Mouse (Mus musculus): Measurements from ENCODE around the gene Bcl6b. TPM values are rescaled to one million over a fixed set of nuclear protein-coding genes. Genes with fewer than 3 reads are reported as not detected.

Bcl6b gene
- total and polyA plus RNA-seq, 2 experiments from 2014 or later = 2.4 to 5.0 TPM

GRCm38 (mm10) chr11:70215301-70215700 is 14.3 kb downstream of the Bcl6b start:
- Histone ChIP-seq H3K27ac (no peak overlapping the region), H3K27me3 (ENCODE audit: insufficient read depth, low read length) (no peaks in the 10 kb centered on the region), H3K4me1 (ENCODE audit: insufficient read depth, low read length) (peaks cover 22% of the 10 kb centered on the region; the same call in 1 of the 2 replicates), H3K9me3 (ENCODE audit: low read length) (no peaks in the 10 kb centered on the region), H3K36me3 (ENCODE audit: insufficient read depth, low read length) (peaks cover 3% of the 10 kb centered on the region; the same call in 1 of the 2 replicates), H3K4me3 (ENCODE audit: low read length) (no peak overlapping the region), H3K9ac (replicated peaks; ENCODE audit: low read length) (no peak overlapping the region), H3K4me2 (ENCODE audit: low read depth, low read length) (peak overlapping the region; percentile 77)
- no peak for TF ChIP-seq CTCF (IDR thresholded peaks at IDR 0.05; ENCODE audit: low read depth)
- DNase-seq (ENCODE audit: low spot score) (no peak), ATAC-seq (no peak)
- WGBS = 15% methylated on average over 22 of the region's 22 CpGs

DNA sequence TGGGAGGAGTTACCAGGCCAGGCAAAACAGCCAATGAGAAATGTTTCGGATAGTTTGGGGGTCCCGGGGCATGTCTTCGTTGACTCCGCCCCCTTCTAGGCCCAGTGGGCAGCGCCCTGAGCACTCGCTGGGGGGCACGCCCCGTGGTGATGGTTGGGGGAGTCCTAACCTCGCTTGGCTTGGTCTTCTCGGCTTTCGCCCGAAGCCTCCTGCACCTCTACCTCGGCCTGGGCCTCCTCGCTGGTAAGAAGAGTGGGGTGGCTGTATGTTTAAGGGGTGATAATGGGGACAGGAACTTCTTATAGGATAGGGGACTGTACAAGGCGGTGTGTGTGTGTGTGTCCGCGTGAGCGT is 14.8 kb downstream of the Bcl6b start:
- Histone ChIP-seq H3K4me3 (ENCODE audit: low read length) (peak overlapping the region; percentile 44), H3K4me1 (ENCODE audit: insufficient read depth, low read length) (peaks cover 19% of the 10 kb centered on the region; the same call in 1 of the 2 replicates), H3K27ac (no peak overlapping the region), H3K9me3 (ENCODE audit: low read length) (no peaks in the 10 kb centered on the region), H3K27me3 (ENCODE audit: insufficient read depth, low read length) (no peaks in the 10 kb centered on the region), H3K36me3 (ENCODE audit: insufficient read depth, low read length) (peaks cover 3% of the 10 kb centered on the region; the same call in 1 of the 2 replicates), H3K9ac (replicated peaks; ENCODE audit: low read length) (peak overlapping the region; percentile 54), H3K4me2 (ENCODE audit: low read depth, low read length) (peak overlapping the region; percentile 77)
- DNase-seq (ENCODE audit: low spot score) (no peak), ATAC-seq (0 out of 2 replicates have a peak, but pooled peaks have one; percentile 11)
- TF ChIP-seq CTCF (IDR thresholded peaks at IDR 0.05; ENCODE audit: low read depth) = no peak
- WGBS = 9% methylated on average over 18 of the region's 18 CpGs

GRCm38 (mm10) chr11:70214191-70214855 is 15.3 kb downstream of the Bcl6b start:
- Histone ChIP-seq H3K4me1 (ENCODE audit: insufficient read depth, low read length) (peaks cover 17% of the 10 kb centered on the region; the same call in 1 of the 2 replicates), H3K4me3 (ENCODE audit: low read length) (peak overlapping the region; percentile 44), H3K27me3 (ENCODE audit: insufficient read depth, low read length) (no peaks in the 10 kb centered on the region), H3K4me2 (ENCODE audit: low read depth, low read length) (peak overlapping the region; percentile 77), H3K9ac (replicated peaks; ENCODE audit: low read length) (peak overlapping the region; percentile 54), H3K27ac (no peak overlapping the region), H3K36me3 (ENCODE audit: insufficient read depth, low read length) (peaks cover 3% of the 10 kb centered on the region; the same call in 1 of the 2 replicates), H3K9me3 (ENCODE audit: low read length) (no peaks in the 10 kb centered on the region)
- no peak for TF ChIP-seq CTCF (IDR thresholded peaks at IDR 0.05; ENCODE audit: low read depth)
- DNase-seq (ENCODE audit: low spot score) (peak; percentile 26), ATAC-seq (peak; percentile 36)
- WGBS = 1% methylated on average over 46 of the region's 46 CpGs

DNA sequence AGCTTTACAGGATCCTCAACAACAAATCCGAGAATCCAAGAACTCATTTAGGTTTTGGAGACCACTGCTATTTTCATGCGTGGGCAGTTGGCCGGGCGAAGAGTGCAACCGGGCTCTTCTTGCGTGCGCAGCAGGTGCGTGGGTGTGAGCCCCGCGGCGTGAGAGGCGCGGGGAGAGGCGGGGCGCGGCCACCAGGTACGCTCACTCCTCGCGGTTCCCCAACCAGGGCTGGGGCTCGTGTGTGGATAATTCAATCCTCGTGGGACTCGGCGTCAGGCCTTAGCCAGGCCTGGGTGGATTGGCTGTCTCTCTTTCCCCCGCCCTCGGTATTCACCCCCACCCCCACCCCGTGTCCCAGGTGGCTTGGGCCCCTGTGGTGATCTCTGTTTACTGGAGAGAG is 15.9 kb downstream of the Bcl6b start:
- peak overlapping the region; percentile 44 for H3K4me3 ChIP-seq (ENCODE audit: low read length)
- no peak for TF ChIP-seq CTCF (IDR thresholded peaks at IDR 0.05; ENCODE audit: low read depth)
- no peaks in the 10 kb centered on the region for H3K27me3 ChIP-seq (ENCODE audit: insufficient read depth, low read length)
- H3K27ac ChIP-seq = no peak overlapping the region
- peaks cover 3% of the 10 kb centered on the region; the same call in 1 of the 2 replicates for H3K36me3 ChIP-seq (ENCODE audit: insufficient read depth, low read length)
- WGBS = 7% methylated on average over 26 of the region's 26 CpGs
- H3K4me2 ChIP-seq (ENCODE audit: low read depth, low read length) = peak overlapping the region; percentile 77
- H3K4me1 ChIP-seq (ENCODE audit: insufficient read depth, low read length) = 0 out of 2 replicates have a peak, but pooled peaks cover 12% of the 10 kb centered on the region
- peak overlapping the region; percentile 54 for H3K9ac ChIP-seq (replicated peaks; ENCODE audit: low read length)
- DNase-seq (ENCODE audit: low spot score) = peak; percentile 53
- peak; percentile 46 for ATAC-seq
- no peaks in the 10 kb centered on the region for H3K9me3 ChIP-seq (ENCODE audit: low read length)

- H3K36me3 ChIP-seq (ENCODE audit: insufficient read depth, low read length) = peaks cover 3% of the 10 kb centered on the region; the same call in 1 of the 2 replicates
- no peak for ATAC-seq
- peak; percentile 79 for TF ChIP-seq CTCF (IDR thresholded peaks at IDR 0.05; ENCODE audit: low read depth)
- 0 out of 2 replicates have a peak, but pooled peaks cover 7% of the 10 kb centered on the region for H3K4me1 ChIP-seq (ENCODE audit: insufficient read depth, low read length)
- no peak overlapping the region for H3K4me3 ChIP-seq (ENCODE audit: low read length)
- H3K9me3 ChIP-seq (ENCODE audit: low read length) = no peaks in the 10 kb centered on the region
- H3K27me3 ChIP-seq (ENCODE audit: insufficient read depth, low read length) = no peaks in the 10 kb centered on the region
- no peak overlapping the region for H3K27ac ChIP-seq
- 9% methylated on average over 9 of the region's 9 CpGs for WGBS
- H3K4me2 ChIP-seq (ENCODE audit: low read depth, low read length) = peak overlapping the region; percentile 77; the same call in 1 of the 2 replicates
- H3K9ac ChIP-seq (replicated peaks; ENCODE audit: low read length) = no peak overlapping the region
- peak; percentile 89 for DNase-seq (ENCODE audit: low spot score)
These were observed 16.7 kb downstream of the Bcl6b start for GRCm38 (mm10) chr11:70212896-70213295.

GRCm38 (mm10) chr11:70212423-70212822 is 17.2 kb downstream of the Bcl6b start, which contains the start of gene Slc16a11:
Gene Slc16a11 (plus strand): TSS chr11:70212752.
- Histone ChIP-seq H3K9me3 (ENCODE audit: low read length) (no peaks in the 10 kb centered on the region), H3K9ac (replicated peaks; ENCODE audit: low read length) (peak within 1 kb of the TSS; percentile 54; the same call in 1 of the 2 replicates), H3K27ac (no peak within 1 kb of the TSS), H3K4me3 (ENCODE audit: low read length) (peak within 1 kb of the TSS; percentile 44), H3K36me3 (ENCODE audit: insufficient read depth, low read length) (peaks cover 3% of the 10 kb centered on the region; the same call in 1 of the 2 replicates), H3K4me1 (ENCODE audit: insufficient read depth, low read length) (0 out of 2 replicates have a peak, but pooled peaks cover 7% of the 10 kb centered on the region), H3K27me3 (ENCODE audit: insufficient read depth, low read length) (no peaks in the 10 kb centered on the region), H3K4me2 (ENCODE audit: low read depth, low read length) (peak within 1 kb of the TSS; percentile 77)
- no peak for ATAC-seq
- DNase-seq (ENCODE audit: low spot score) = no peak
- 57% methylated on average over 6 of the region's 6 CpGs for WGBS
- TF ChIP-seq CTCF (IDR thresholded peaks at IDR 0.05; ENCODE audit: low read depth) = no peak

- Histone ChIP-seq H3K9ac (replicated peaks; ENCODE audit: low read length) (no peak overlapping the region), H3K27ac (no peak overlapping the region), H3K4me3 (ENCODE audit: low read length) (no peak overlapping the region), H3K36me3 (ENCODE audit: insufficient read depth, low read length) (no peaks in the 10 kb centered on the region), H3K27me3 (ENCODE audit: insufficient read depth, low read length) (no peaks in the 10 kb centered on the region), H3K9me3 (ENCODE audit: low read length) (no peaks in the 10 kb centered on the region), H3K4me1 (ENCODE audit: insufficient read depth, low read length) (0 out of 2 replicates have a peak, but pooled peaks cover 7% of the 10 kb centered on the region), H3K4me2 (ENCODE audit: low read depth, low read length) (no peak overlapping the region)
- DNase-seq (ENCODE audit: low spot score) = no peak
- no peak for ATAC-seq
- 76% methylated on average over 6 of the region's 6 CpGs for WGBS
- no peak for TF ChIP-seq CTCF (IDR thresholded peaks at IDR 0.05; ENCODE audit: low read depth)
These were observed 17.6 kb downstream of the Bcl6b start for GRCm38 (mm10) chr11:70211972-70212371.

Measured in hindbrain, postnatal 0 days (tissue).